Mouse (Mus musculus) heart, adult 2 months (tissue): ENCODE measurements at regions not wholly inside any gene's neighbourhood (a gene's known extent, or its start where the extent isn't known, plus 50 kb on each side); places are given as distances from the start of the nearest gene placed in this dataset.

Experiments
- DNase-seq, 2 experiments: peaks; one replicate each; pipeline ENCODE4 v3.0.0; 2021
- H3K27ac ChIP-seq: fragments of 200-600 bp; 2 replicates; pipeline ENCODE4 v1.8.1; 2022
- H3K27me3 ChIP-seq: fragments of 200-500 bp; 2 replicates; pipeline ENCODE4 v1.6.1; 2012; ENCODE audit warnings: mild to moderate bottlenecking, low read length, inconsistent platforms, mixed read lengths; ENCODE audit not compliant: control insufficient read depth, insufficient read depth
- H3K36me3 ChIP-seq: fragments of 200-500 bp; 2 replicates; pipeline ENCODE4 v1.6.1; 2012; ENCODE audit warnings: low read length, inconsistent platforms; ENCODE audit not compliant: control insufficient read depth, insufficient read depth
- H3K4me1 ChIP-seq: fragments of 200-500 bp; 2 replicates; pipeline ENCODE4 v1.6.1; 2011; ENCODE audit warnings: low read length; ENCODE audit not compliant: control insufficient read depth, insufficient read depth
- H3K4me3 ChIP-seq: fragments of 200-600 bp; 2 replicates; pipeline ENCODE4 v1.8.1; 2022
- H3K79me2 ChIP-seq: fragments of 200-500 bp; replicated peaks from 2 replicates; pipeline ENCODE4 v1.6.1; 2012; ENCODE audit warnings: mild to moderate bottlenecking, inconsistent platforms, low read length, moderate library complexity, mixed read lengths; ENCODE audit not compliant: control insufficient read depth, insufficient read depth
- H3K9ac ChIP-seq: fragments of 200-500 bp; 2 replicates; pipeline ENCODE4 v1.6.1; 2012; ENCODE audit warnings: low read depth, mild to moderate bottlenecking, control low read depth, inconsistent platforms, low read length, mixed read lengths
- CTCF ChIP-seq: fragments of 200-600 bp; IDR thresholded peaks from 2 replicates; pipeline ENCODE4 v1.8.1; 2022; ENCODE audit warnings: antibody characterized with exemption, mild to moderate bottlenecking, moderate library complexity
- EP300 ChIP-seq: fragments of 200-500 bp; IDR thresholded peaks from 2 replicates; pipeline ENCODE4 v1.6.1; 2011; ENCODE audit warnings: low read depth, low read length, control low read depth; ENCODE audit not compliant: insufficient read depth
- POLR2A ChIP-seq: fragments of 200-500 bp; IDR thresholded peaks from 2 replicates; pipeline ENCODE4 v1.6.1; 2011; ENCODE audit warnings: mild to moderate bottlenecking, low read depth, low read length, control low read depth; ENCODE audit not compliant: insufficient read depth
- WGBS: fragments of 180-500 bp; shearing (Covaris S2); methylation state at CpG from one replicate; pipeline ENCODE4 v1.1.7; 2018; 5-methylcytosine and 5-hydroxymethylcytosine counted together
- intact Hi-C: fragments of 180-260 bp; cut with DNase I; formaldehyde crosslinking; loops from one replicate; pipeline ENCODE4 v1.15.1; 2025

GRCm38 (mm10) chr10:23052480-23053378, 232.8 kb upstream of the Tcf21 start:
- 78% methylated on average over 11 of the region's 11 CpGs for WGBS
- no peaks in the 10 kb centered on the region for H3K79me2 ChIP-seq
- H3K27ac ChIP-seq: no peak overlapping the region
- no peaks in the 10 kb centered on the region for H3K36me3 ChIP-seq
- intact Hi-C loops: loop anchor here (2.0 kb wide), 1 partner anchor 62 kb away; no protein-coding TSS in a partner anchor
- no peaks in the 10 kb centered on the region for H3K27me3 ChIP-seq
- no peak for DNase-seq
- no peaks in the 10 kb centered on the region for H3K4me1 ChIP-seq
- no peak overlapping the region for H3K4me3 ChIP-seq
- TF ChIP-seq EP300: no peak
- no peak for TF ChIP-seq CTCF
- no peak for TF ChIP-seq POLR2A
- no peak overlapping the region for H3K9ac ChIP-seq

GRCm38 (mm10) chr10:23044466-23044865, 224.5 kb upstream of the Tcf21 start:
- DNase-seq: no peak
- no peaks in the 10 kb centered on the region for H3K4me1 ChIP-seq
- TF ChIP-seq POLR2A: no peak
- TF ChIP-seq EP300: no peak
- no peak for TF ChIP-seq CTCF
- no peaks in the 10 kb centered on the region for H3K36me3 ChIP-seq
- intact Hi-C loops: no loop called here
- no peak overlapping the region for H3K9ac ChIP-seq
- H3K4me3 ChIP-seq: no peak overlapping the region
- H3K79me2 ChIP-seq: no peaks in the 10 kb centered on the region
- 55% methylated on average over 3 of the region's 3 CpGs for WGBS
- no peaks in the 10 kb centered on the region for H3K27me3 ChIP-seq
- H3K27ac ChIP-seq: no peak overlapping the region

- Histone ChIP-seq H3K36me3 (no peaks in the 10 kb centered on the region), H3K9ac (no peak overlapping the region), H3K27me3 (no peaks in the 10 kb centered on the region), H3K79me2 (no peaks in the 10 kb centered on the region), H3K4me3 (no peak overlapping the region), H3K4me1 (no peaks in the 10 kb centered on the region), H3K27ac (no peak overlapping the region)
- intact Hi-C loops: no loop called here
- TF ChIP-seq EP300 (no peak), CTCF (no peak), POLR2A (no peak)
- DNase-seq: no peak
- WGBS: 76% methylated on average over 4 of the region's 4 CpGs
Observed at GRCm38 (mm10) chr10:23031491-23032126, 211.6 kb upstream of the Tcf21 start.

DNA sequence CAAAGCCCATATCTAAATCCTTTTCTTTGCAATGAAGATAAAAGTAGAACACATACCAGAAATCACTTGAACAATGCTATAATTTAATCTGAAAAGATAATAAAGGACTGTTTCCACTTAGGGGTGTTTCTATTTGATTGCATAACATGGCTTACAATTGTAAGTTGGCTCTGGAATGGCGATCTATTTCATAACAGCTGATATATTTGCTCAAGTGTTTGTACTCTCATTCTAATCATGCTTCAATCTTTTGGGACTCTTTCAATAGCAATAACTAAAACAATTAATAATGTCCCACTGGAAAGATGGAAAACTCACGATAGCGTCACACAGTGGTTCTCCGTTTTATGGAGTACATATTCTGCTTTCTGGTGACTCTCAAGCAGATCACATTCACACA, 208.0 kb upstream of the Tcf21 start:
- 61% methylated on average over 4 of the region's 4 CpGs for WGBS

DNA sequence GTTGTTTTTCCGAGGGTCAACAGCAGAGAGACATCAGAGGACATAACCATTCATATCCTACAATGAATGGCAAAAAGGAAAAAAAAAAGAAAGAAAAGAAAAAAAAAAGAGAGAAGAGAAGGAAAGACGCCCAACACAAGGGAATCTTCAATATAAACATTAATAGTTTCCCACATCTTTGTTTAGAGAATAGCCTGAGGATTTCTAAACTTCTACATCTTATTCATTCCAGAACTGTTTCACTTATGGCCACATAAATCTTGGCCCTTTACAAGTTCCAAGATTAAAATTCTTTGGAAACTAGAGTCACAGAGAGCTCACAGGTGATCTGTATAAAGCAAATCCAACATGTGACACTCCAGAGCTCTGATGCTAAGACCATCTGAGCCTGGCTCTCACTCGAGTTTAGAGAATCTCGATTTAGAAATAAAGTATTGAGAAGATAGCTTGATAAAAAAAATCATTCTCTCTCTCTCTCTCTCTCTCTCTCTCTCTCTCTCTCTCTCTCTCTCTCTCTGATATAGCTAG, 197.2 kb upstream of the Tcf21 start:
- DNase-seq: no peak
- H3K4me1 ChIP-seq: peaks cover 1% of the 10 kb centered on the region; the same call in 1 of the 2 replicates
- no peak overlapping the region for H3K27ac ChIP-seq
- no peaks in the 10 kb centered on the region for H3K27me3 ChIP-seq
- H3K9ac ChIP-seq: no peak overlapping the region
- H3K4me3 ChIP-seq: no peak overlapping the region
- 60% methylated on average over 4 of the region's 4 CpGs for WGBS
- TF ChIP-seq POLR2A (no peak), CTCF (no peak), EP300 (no peak)
- intact Hi-C loops: no loop called here
- no peaks in the 10 kb centered on the region for H3K79me2 ChIP-seq
- no peaks in the 10 kb centered on the region for H3K36me3 ChIP-seq

More for the DNA sequence above, 208.0 kb upstream of the Tcf21 start:
- no peak for DNase-seq
- intact Hi-C loops: no loop called here
- no peak overlapping the region for H3K27ac ChIP-seq
- H3K9ac ChIP-seq: no peak overlapping the region
- H3K4me1 ChIP-seq: no peaks in the 10 kb centered on the region
- no peaks in the 10 kb centered on the region for H3K36me3 ChIP-seq
- H3K27me3 ChIP-seq: no peaks in the 10 kb centered on the region
- H3K4me3 ChIP-seq: no peak overlapping the region
- H3K79me2 ChIP-seq: no peaks in the 10 kb centered on the region
- no peak for TF ChIP-seq CTCF
- TF ChIP-seq POLR2A: no peak
